Mouse (Mus musculus): ENCODE measurements at regions not wholly inside any gene's neighbourhood (a gene's known extent, or its start where the extent isn't known, plus 50 kb on each side); places are given as distances from the start of the nearest gene placed in this dataset.
A peak's percentile ranks its signal among the peaks of the same experiment; 100 is the strongest.

GRCm38 (mm10) chr10:99473758-99474157 is 210.7 kb downstream of the Dusp6 start:
- WGBS, result 93% methylated on average over 9 of the region's 9 CpGs
- DNase-seq (ENCODE audit: low spot score, missing footprints) (peak; percentile 76), ATAC-seq (ENCODE audit: low FRiP score) (no peak)
- no peaks in the 10 kb centered on the region for H3K9me3 ChIP-seq (ENCODE audit: control insufficient read depth, low read length)
- H3K27ac ChIP-seq (ENCODE audit: low read depth, low read length), result no peak overlapping the region
- H3K27me3 ChIP-seq (ENCODE audit: control insufficient read depth, insufficient read depth, low read length), result no peaks in the 10 kb centered on the region
- no peak overlapping the region for H3K4me2 ChIP-seq
- H3K36me3 ChIP-seq (ENCODE audit: control insufficient read depth, insufficient read depth, low read length), result no peaks in the 10 kb centered on the region
- H3K4me1 ChIP-seq (ENCODE audit: control insufficient read depth, insufficient read depth, low read length), result peaks cover 5% of the 10 kb centered on the region; the same call in 1 of the 2 replicates
- no peak overlapping the region for H3K4me3 ChIP-seq (ENCODE audit: low read depth, low read length)
- no peak overlapping the region for H3K9ac ChIP-seq (ENCODE audit: low read length)

GRCm38 (mm10) chr10:99474546-99474945 is 211.5 kb downstream of the Dusp6 start:
- Histone ChIP-seq H3K9me3 (ENCODE audit: control insufficient read depth, low read length) (no peaks in the 10 kb centered on the region), H3K9ac (ENCODE audit: low read length) (no peak overlapping the region), H3K4me3 (ENCODE audit: low read depth, low read length) (no peak overlapping the region), H3K27me3 (ENCODE audit: control insufficient read depth, insufficient read depth, low read length) (no peaks in the 10 kb centered on the region), H3K4me2 (no peak overlapping the region), H3K36me3 (ENCODE audit: control insufficient read depth, insufficient read depth, low read length) (no peaks in the 10 kb centered on the region), H3K27ac (ENCODE audit: low read depth, low read length) (no peak overlapping the region), H3K4me1 (ENCODE audit: control insufficient read depth, insufficient read depth, low read length) (peaks cover 2% of the 10 kb centered on the region; the same call in 1 of the 2 replicates)
- 82% methylated on average over 8 of the region's 8 CpGs for WGBS
- ATAC-seq (ENCODE audit: low FRiP score) (no peak), DNase-seq (ENCODE audit: low spot score, missing footprints) (no peak)

GRCm38 (mm10) chr10:99476214-99476613 is 213.2 kb downstream of the Dusp6 start:
- Histone ChIP-seq H3K9me3 (ENCODE audit: control insufficient read depth, low read length) (no peaks in the 10 kb centered on the region), H3K9ac (ENCODE audit: low read length) (no peak overlapping the region), H3K36me3 (ENCODE audit: control insufficient read depth, insufficient read depth, low read length) (no peaks in the 10 kb centered on the region), H3K4me1 (ENCODE audit: control insufficient read depth, insufficient read depth, low read length) (peaks cover 2% of the 10 kb centered on the region; the same call in 1 of the 2 replicates), H3K4me3 (ENCODE audit: low read depth, low read length) (no peak overlapping the region), H3K4me2 (no peak overlapping the region), H3K27me3 (ENCODE audit: control insufficient read depth, insufficient read depth, low read length) (no peaks in the 10 kb centered on the region), H3K27ac (ENCODE audit: low read depth, low read length) (no peak overlapping the region)
- WGBS, result 89% methylated on average over 7 of the region's 7 CpGs
- ATAC-seq (ENCODE audit: low FRiP score) (no peak), DNase-seq (ENCODE audit: low spot score, missing footprints) (no peak)

- ATAC-seq (ENCODE audit: low FRiP score), result no peak
- Histone ChIP-seq H3K4me3 (ENCODE audit: low read depth, low read length) (no peak overlapping the region), H3K4me2 (no peak overlapping the region), H3K9me3 (ENCODE audit: control insufficient read depth, low read length) (no peaks in the 10 kb centered on the region), H3K27ac (ENCODE audit: low read depth, low read length) (no peak overlapping the region), H3K4me1 (ENCODE audit: control insufficient read depth, insufficient read depth, low read length) (peaks cover 2% of the 10 kb centered on the region; the same call in 1 of the 2 replicates), H3K27me3 (ENCODE audit: control insufficient read depth, insufficient read depth, low read length) (no peaks in the 10 kb centered on the region), H3K9ac (ENCODE audit: low read length) (no peak overlapping the region), H3K36me3 (ENCODE audit: control insufficient read depth, insufficient read depth, low read length) (no peaks in the 10 kb centered on the region)
- WGBS, result 90% methylated on average over 7 of the region's 7 CpGs
- DNase-seq (ENCODE audit: low spot score, missing footprints), result no peak
Observed at GRCm38 (mm10) chr10:99476776-99477175, 213.7 kb downstream of the Dusp6 start.

GRCm38 (mm10) chr10:99480573-99480972 is 217.5 kb downstream of the Dusp6 start:
- H3K4me2 ChIP-seq, result no peak overlapping the region
- H3K9me3 ChIP-seq (ENCODE audit: control insufficient read depth, low read length), result no peaks in the 10 kb centered on the region
- H3K4me1 ChIP-seq (ENCODE audit: control insufficient read depth, insufficient read depth, low read length), result no peaks in the 10 kb centered on the region
- H3K9ac ChIP-seq (ENCODE audit: low read length), result no peak overlapping the region
- no peak overlapping the region for H3K4me3 ChIP-seq (ENCODE audit: low read depth, low read length)
- no peaks in the 10 kb centered on the region for H3K36me3 ChIP-seq (ENCODE audit: control insufficient read depth, insufficient read depth, low read length)
- H3K27me3 ChIP-seq (ENCODE audit: control insufficient read depth, insufficient read depth, low read length), result no peaks in the 10 kb centered on the region
- ATAC-seq (ENCODE audit: low FRiP score) (no peak), DNase-seq (ENCODE audit: low spot score, missing footprints) (no peak)
- WGBS, result 86% methylated on average over 4 of the region's 4 CpGs
- no peak overlapping the region for H3K27ac ChIP-seq (ENCODE audit: low read depth, low read length)

- Histone ChIP-seq H3K36me3 (ENCODE audit: control insufficient read depth, insufficient read depth, low read length) (no peaks in the 10 kb centered on the region), H3K4me3 (ENCODE audit: low read depth, low read length) (no peak overlapping the region), H3K9ac (ENCODE audit: low read length) (no peak overlapping the region), H3K4me2 (no peak overlapping the region), H3K9me3 (ENCODE audit: control insufficient read depth, low read length) (no peaks in the 10 kb centered on the region), H3K4me1 (ENCODE audit: control insufficient read depth, insufficient read depth, low read length) (no peaks in the 10 kb centered on the region), H3K27me3 (ENCODE audit: control insufficient read depth, insufficient read depth, low read length) (no peaks in the 10 kb centered on the region), H3K27ac (ENCODE audit: low read depth, low read length) (no peak overlapping the region)
- ATAC-seq (ENCODE audit: low FRiP score) (no peak), DNase-seq (ENCODE audit: low spot score, missing footprints) (no peak)
- WGBS, result 89% methylated on average over 3 of the region's 3 CpGs
Observed at GRCm38 (mm10) chr10:99482009-99482408, 219.0 kb downstream of the Dusp6 start.

GRCm38 (mm10) chr10:99488195-99489080 is 225.4 kb downstream of the Dusp6 start:
- no peak for DNase-seq (ENCODE audit: low spot score, missing footprints)
- no peak for ATAC-seq (ENCODE audit: low FRiP score)
- H3K9me3 ChIP-seq (ENCODE audit: control insufficient read depth, low read length), result no peaks in the 10 kb centered on the region
- no peak overlapping the region for H3K9ac ChIP-seq (ENCODE audit: low read length)
- H3K36me3 ChIP-seq (ENCODE audit: control insufficient read depth, insufficient read depth, low read length), result no peaks in the 10 kb centered on the region
- no peaks in the 10 kb centered on the region for H3K27me3 ChIP-seq (ENCODE audit: control insufficient read depth, insufficient read depth, low read length)
- H3K4me3 ChIP-seq (ENCODE audit: low read depth, low read length), result no peak overlapping the region
- no peak overlapping the region for H3K27ac ChIP-seq (ENCODE audit: low read depth, low read length)
- WGBS, result 88% methylated on average over 16 of the region's 16 CpGs
- H3K4me1 ChIP-seq (ENCODE audit: control insufficient read depth, insufficient read depth, low read length), result no peaks in the 10 kb centered on the region
- no peak overlapping the region for H3K4me2 ChIP-seq

GRCm38 (mm10) chr10:99511514-99512237 is 247.8 kb downstream of the Csl start:
- DNase-seq (ENCODE audit: low spot score, missing footprints) (no peak), ATAC-seq (ENCODE audit: low FRiP score) (no peak)
- Histone ChIP-seq H3K9me3 (ENCODE audit: control insufficient read depth, low read length) (no peaks in the 10 kb centered on the region), H3K4me1 (ENCODE audit: control insufficient read depth, insufficient read depth, low read length) (no peaks in the 10 kb centered on the region), H3K27me3 (ENCODE audit: control insufficient read depth, insufficient read depth, low read length) (no peaks in the 10 kb centered on the region), H3K4me3 (ENCODE audit: low read depth, low read length) (no peak overlapping the region), H3K36me3 (ENCODE audit: control insufficient read depth, insufficient read depth, low read length) (no peaks in the 10 kb centered on the region), H3K27ac (ENCODE audit: low read depth, low read length) (no peak overlapping the region), H3K4me2 (no peak overlapping the region), H3K9ac (ENCODE audit: low read length) (no peak overlapping the region)
- WGBS, result 87% methylated on average over 17 of the region's 17 CpGs

- no peak for DNase-seq (ENCODE audit: low spot score, missing footprints)
- H3K9me3 ChIP-seq (ENCODE audit: control insufficient read depth, low read length), result no peaks in the 10 kb centered on the region
- no peak overlapping the region for H3K4me2 ChIP-seq
- no peaks in the 10 kb centered on the region for H3K27me3 ChIP-seq (ENCODE audit: control insufficient read depth, insufficient read depth, low read length)
- H3K4me1 ChIP-seq (ENCODE audit: control insufficient read depth, insufficient read depth, low read length), result peaks cover 5% of the 10 kb centered on the region; the same call in 1 of the 2 replicates
- no peak overlapping the region for H3K27ac ChIP-seq (ENCODE audit: low read depth, low read length)
- WGBS, result 90% methylated on average over 4 of the region's 4 CpGs
- no peak overlapping the region for H3K4me3 ChIP-seq (ENCODE audit: low read depth, low read length)
- H3K36me3 ChIP-seq (ENCODE audit: control insufficient read depth, insufficient read depth, low read length), result no peaks in the 10 kb centered on the region
- no peak overlapping the region for H3K9ac ChIP-seq (ENCODE audit: low read length)
- ATAC-seq (ENCODE audit: low FRiP score), result no peak
Observed at GRCm38 (mm10) chr10:99517944-99518343, 241.5 kb downstream of the Csl start.
